ENCODE assay signal across 8 mouse cellular contexts in the genomic region with DNA sequence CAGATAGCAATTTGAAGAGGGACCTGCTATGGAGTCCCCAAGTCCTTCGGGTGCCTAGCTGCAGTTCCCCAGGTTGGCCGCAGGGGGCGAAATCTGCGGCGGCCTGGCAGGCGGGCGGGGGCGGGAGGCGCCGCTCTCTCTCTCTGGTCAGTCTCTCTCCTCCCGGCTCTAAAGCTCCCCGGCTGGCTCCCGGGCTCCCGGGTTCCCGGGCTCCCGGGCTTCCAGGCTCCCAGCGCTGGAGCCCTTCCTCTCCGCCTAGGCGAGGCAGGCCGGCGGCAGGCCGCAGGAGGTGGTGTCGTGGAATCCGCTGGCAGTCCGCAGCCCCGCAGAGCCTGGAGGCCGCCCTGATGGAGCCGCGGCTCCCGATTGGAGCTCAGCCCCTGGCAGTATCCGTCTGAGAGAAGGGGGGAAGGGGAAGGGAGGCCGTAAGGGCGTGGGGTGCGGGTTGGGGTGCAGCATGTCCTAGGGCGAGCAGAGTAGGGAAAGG. TPM values are rescaled to one million over a fixed set of nuclear protein-coding genes. Genes with fewer than 3 reads are reported as not detected.
DNase-seq lines count a peak whose midpoint lies in the region; ATAC-seq and TF ChIP-seq lines count a peak whose summit lies in the region.

Gene Ocrl (plus strand): TSS at position 82 of the 487 bp plus-strand sequence.

- no peaks in the 10 kb centered on the region; the same call in none of the 2 replicates for H3K79me2 ChIP-seq in MEL (ENCODE audit: control insufficient read depth, insufficient read depth, low read length, poor library complexity)

- no peak for TF ChIP-seq RAD21 in MEL (IDR thresholded peaks at IDR 0.05; ENCODE audit: low read depth, low read length)

- intact Hi-C loops in heart, postnatal 36 days (cut with DNase I) = no loop called here

- no peaks in the 10 kb centered on the region for H3K9me3 ChIP-seq in MEL (replicated peaks; ENCODE audit: insufficient read depth, low read length)
- H3K9me3 ChIP-seq in neural tube, embryonic 15.5 days (replicated peaks) = no peaks in the 10 kb centered on the region

- no peak; a peak in 1 of 4 replicates for TF ChIP-seq EP300 in MEL (IDR thresholded peaks at IDR 0.05; ENCODE audit: low read depth in 1 of 2, low read length in 2 of 2)

- 15% methylated on average over 35 of the region's 35 CpGs for WGBS in lung, adult 2 months
- WGBS in neural tube, embryonic 15.5 days = 28% methylated on average over 31 of the region's 35 CpGs

- H3K36me3 ChIP-seq in MEL (ENCODE audit: control insufficient read depth in 1 of 2, insufficient read depth in 2 of 2, low read length in 2 of 2) = peaks cover 0 to 12% of the 10 kb centered on the region in 2 experiments; a peak in 2 of 4 replicates
- no peaks in the 10 kb centered on the region for H3K36me3 ChIP-seq in neural tube, embryonic 15.5 days

- H3K9ac ChIP-seq in MEL (ENCODE audit: control insufficient read depth, low read depth, low read length, poor library complexity, severe bottlenecking) = peak within 1 kb of the TSS; percentile 85
- H3K9ac ChIP-seq in neural tube, embryonic 15.5 days (replicated peaks) = peak within 1 kb of the TSS; percentile 73

- peak; percentile 93 for ATAC-seq in neural tube, embryonic 15.5 days (ENCODE audit: low FRiP score)

- TF ChIP-seq POLR2A in MEL (IDR thresholded peaks at IDR 0.05; ENCODE audit: control insufficient read depth in 1 of 2, insufficient read depth in 1 of 2, low read depth in 1 of 2, low read length in 2 of 2, poor library complexity in 1 of 2) = peak in 1 of 2 experiments; percentile 30; a peak in 1 of 4 replicates
- TF ChIP-seq POLR2A in lung, adult 2 months (IDR thresholded peaks at IDR 0.05; ENCODE audit: borderline replicate concordance, extremely low read depth, low read depth, low read length) = no peak

- peaks cover 3 to 8% of the 10 kb centered on the region in 2 experiments; a peak in 2 of 4 replicates for H3K4me1 ChIP-seq in MEL (ENCODE audit: control insufficient read depth in 1 of 2, insufficient read depth in 2 of 2, low read length in 2 of 2)
- H3K4me1 ChIP-seq in lung, adult 2 months (ENCODE audit: control insufficient read depth, insufficient read depth, low read length) = peaks cover 2% of the 10 kb centered on the region; the same call in 1 of the 2 replicates
- peaks cover 8% of the 10 kb centered on the region for H3K4me1 ChIP-seq in neural tube, embryonic 15.5 days

- H3K4me2 ChIP-seq in neural tube, embryonic 15.5 days = peak within 1 kb of the TSS; percentile 58

- H3K27ac ChIP-seq in MEL (ENCODE audit: control insufficient read depth, low read depth, low read length) = peak within 1 kb of the TSS; percentile 64
- H3K27ac ChIP-seq in layer of hippocampus, adult 2 months = peak within 1 kb of the TSS; percentile 94
- H3K27ac ChIP-seq in neural tube, embryonic 15.5 days (replicated peaks) = peak within 1 kb of the TSS; percentile 84

- peak within 1 kb of the TSS; percentile 54 to 93 for H3K4me3 ChIP-seq in MEL (ENCODE audit: control insufficient read depth in 1 of 2, insufficient read depth in 1 of 2, low read depth in 2 of 2, low read length in 2 of 2)
- peak within 1 kb of the TSS; percentile 72 for H3K4me3 ChIP-seq in layer of hippocampus, adult 2 months
- H3K4me3 ChIP-seq in lung, adult 2 months (replicated peaks; ENCODE audit: extremely low read depth, low read depth, low read length) = peak within 1 kb of the TSS; percentile 93
- H3K4me3 ChIP-seq in neural tube, embryonic 15.5 days (replicated peaks) = peak within 1 kb of the TSS; percentile 62

- peak in 2 of 3 experiments; percentile 59 to 69 for TF ChIP-seq CTCF in MEL (IDR thresholded peaks at IDR 0.05 in 2 of 3, conservative IDR thresholded peaks at IDR 0.05 in 1 of 3; ENCODE audit: control insufficient read depth in 1 of 3, insufficient read depth in 1 of 3, low read depth in 2 of 3, low read length in 3 of 3, poor library complexity in 1 of 3, severe bottlenecking in 1 of 3)
- peak; percentile 87 for TF ChIP-seq CTCF in layer of hippocampus, adult 2 months (conservative IDR thresholded peaks at IDR 0.05)
- TF ChIP-seq CTCF in lung, adult 2 months (IDR thresholded peaks at IDR 0.05; ENCODE audit: insufficient read depth, low read length) = peak; percentile 39

- peak; percentile 80 for DNase-seq in MEL (ENCODE audit: low read depth, low spot score)
- DNase-seq in cerebellum, adult 8-10 months = peak; percentile 70
- peak; percentile 59 for DNase-seq in forelimb bud, embryonic 11.5 days (ENCODE audit: low read depth, low spot score)
- peak; percentile 72 to 83 for DNase-seq in heart, postnatal 36 days
- DNase-seq in layer of hippocampus, adult 2 months (ENCODE audit: low spot score in 2 of 2) = peak; percentile 35 to 65
- DNase-seq in lung, adult 2 months = peak; percentile 70
- peak; percentile 71 for DNase-seq in testis, postnatal 14 days (ENCODE audit: low spot score)

- no peaks in the 10 kb centered on the region for H3K27me3 ChIP-seq in MEL (ENCODE audit: control insufficient read depth in 1 of 2, insufficient read depth in 2 of 2, low read length in 2 of 2)
- H3K27me3 ChIP-seq in neural tube, embryonic 15.5 days (replicated peaks) = no peaks in the 10 kb centered on the region

TF ChIP-seq in MEL, 35 proteins besides CTCF, POLR2A, EP300 and RAD21:
- no peak for TF ChIP-seq MAX (IDR thresholded peaks at IDR 0.05; ENCODE audit: low read length)
- no peak for TF ChIP-seq TBP (IDR thresholded peaks at IDR 0.05; ENCODE audit: low read depth, low read length)
- TF ChIP-seq NELFE (IDR thresholded peaks at IDR 0.05; ENCODE audit: low read depth, low read length) = peak; percentile 32; the same call in 1 of the 2 replicates
- TF ChIP-seq ZMIZ1 (IDR thresholded peaks at IDR 0.05; ENCODE audit: low read depth, low read length) = 0 out of 2 replicates have a peak, but pooled peaks have one; percentile 34
- no peak for TF ChIP-seq USF2 (IDR thresholded peaks at IDR 0.05; ENCODE audit: borderline replicate concordance in 1 of 2, insufficient read depth in 1 of 2, low read depth in 1 of 2, low read length in 2 of 2)
- TF ChIP-seq MYB (IDR thresholded peaks at IDR 0.05; ENCODE audit: low read depth, low read length) = no peak
- TF ChIP-seq JUND (IDR thresholded peaks at IDR 0.05; ENCODE audit: low read depth, low read length) = no peak
- TF ChIP-seq ZC3H11A (IDR thresholded peaks at IDR 0.05; ENCODE audit: low read depth, low read length) = no peak
- peak; percentile 14; the same call in 1 of the 2 replicates for TF ChIP-seq GABPA (IDR thresholded peaks at IDR 0.05; ENCODE audit: low read depth, low read length)
- no peak for TF ChIP-seq E2F4 (IDR thresholded peaks at IDR 0.05; ENCODE audit: borderline replicate concordance, low read depth, low read length)
- TF ChIP-seq MEF2A (IDR thresholded peaks at IDR 0.05; ENCODE audit: extremely low read depth, insufficient replicate concordance, low read depth, low read length, poor library complexity, severe bottlenecking) = no peak
- TF ChIP-seq HCFC1 (IDR thresholded peaks at IDR 0.05; ENCODE audit: low read depth, low read length) = peak; percentile 59; the same call in 1 of the 2 replicates
- TF ChIP-seq MAZ (IDR thresholded peaks at IDR 0.05; ENCODE audit: low read depth, low read length) = peak; percentile 93

RNA-seq across cellular contexts. Expression of gene Ocrl, which starts in this region (rescaled TPM):
- total RNA-seq in MEL (2012; rRNA removed) = 6.4 and 7.2 TPM in 2 replicates
- polyA plus RNA-seq in MEL (2012; ENCODE audit: insufficient read depth in 1 of 2, insufficient read length in 2 of 2, low read depth in 1 of 2, low replicate concordance in 2 of 2, missing spikeins in 1 of 2) = 10 to 100 TPM in 1 of 2 experiments, not detected in 1; 22.2 TPM
- total RNA-seq in heart, postnatal 36 days (2021) = 10 to 100 TPM; 11.0 to 11.6 TPM
- total RNA-seq in layer of hippocampus, adult 2 months (2021) = 10 to 100 TPM; 53.5 to 65.1 TPM
- 8.6 and 15.4 TPM in 2 replicates for polyA plus RNA-seq in lung, adult 2 months (2012; rRNA removed)
- polyA plus RNA-seq in neural tube, embryonic 15.5 days (2015; fragmentation: Nextera tagmentation; extraction: Ambion mirVana) = 29.6 and 31.6 TPM in 2 replicates

Comparison
In these comparisons a context has a peak if more than half of its experiments do, and no peak if none do; other contexts are left out.
1. Peak in every context shown above with its lines: DNase-seq, ATAC-seq, H3K4me3 ChIP-seq and H3K27ac ChIP-seq.